Mouse (Mus musculus) hindbrain, embryonic 12.5 days (tissue): ENCODE data around the gene Rasgrp3. TPM values are rescaled to one million over a fixed set of nuclear protein-coding genes. Genes with fewer than 3 reads are reported as not detected.

Experiments
- ATAC-seq: fragments of 200-750 bp; cut with Nextera tagmentation; 2 replicates; pipeline ENCODE4 v1.8.0; 2017; ENCODE audit warnings: moderate TSS enrichment; ENCODE audit not compliant: low FRiP score
- H3K27ac ChIP-seq: fragments of 300-500 bp; sonication (generic); 2 replicates; pipeline ENCODE4 v1.5.1; 2016; ENCODE audit warnings: mild to moderate bottlenecking
- H3K27me3 ChIP-seq: fragments of 300-500 bp; sonication (generic); 2 replicates; pipeline ENCODE4 v1.6.1; 2016; ENCODE audit warnings: mild to moderate bottlenecking
- H3K36me3 ChIP-seq: fragments of 300-500 bp; sonication (generic); 2 replicates; pipeline ENCODE4 v1.6.1; 2016; ENCODE audit warnings: mild to moderate bottlenecking
- H3K4me1 ChIP-seq: fragments of 300-500 bp; sonication (generic); 2 replicates; pipeline ENCODE4 v1.6.1; 2016
- H3K4me2 ChIP-seq: fragments of 300-500 bp; sonication (generic); replicated peaks from 2 replicates; pipeline ENCODE4 v1.6.1; 2016; ENCODE audit warnings: mild to moderate bottlenecking
- H3K4me3 ChIP-seq: fragments of 300-500 bp; sonication (generic); 2 replicates; pipeline ENCODE4 v1.5.1; 2016; ENCODE audit warnings: mild to moderate bottlenecking
- H3K9ac ChIP-seq: fragments of 300-500 bp; sonication (generic); 2 replicates; pipeline ENCODE4 v1.6.1; 2016; ENCODE audit warnings: mild to moderate bottlenecking, moderate library complexity
- H3K9me3 ChIP-seq: fragments of 300-500 bp; sonication (generic); replicated peaks from 2 replicates; pipeline ENCODE4 v1.6.1; 2016; ENCODE audit warnings: mild to moderate bottlenecking
- WGBS: fragments of 180-500 bp; shearing (Covaris S2); methylation state at CpG from one replicate; pipeline ENCODE4 v1.1.7; 2016; 5-methylcytosine and 5-hydroxymethylcytosine counted together
- polyA plus RNA-seq: library from polyadenylated mRNA; unstranded; fragments of >200 nt; fragmentation: Nextera tagmentation; extraction: Ambion mirVana; gene quantifications from 2 replicates; pipeline ENCODE4 v1.2.1, GENCODE M21; 2016

Rasgrp3 gene
- polyA plus RNA-seq, 1 experiment from 2014 or later, result 8.0 TPM

GRCm38 (mm10) chr17:75557031-75557430 lies 121.3 kb downstream of the Rasgrp3 start:
- WGBS, result 22% methylated on average over 3 of the region's 3 CpGs
- no peaks in the 10 kb centered on the region for H3K4me1 ChIP-seq

GRCm38 (mm10) chr17:75558041-75558440 lies 122.3 kb downstream of the Rasgrp3 start:
- Histone ChIP-seq H3K9ac (no peak overlapping the region), H3K27me3 (no peaks in the 10 kb centered on the region), H3K36me3 (no peaks in the 10 kb centered on the region), H3K4me1 (no peaks in the 10 kb centered on the region), H3K9me3 (0 out of 2 replicates have a peak, but pooled peaks cover 3% of the 10 kb centered on the region), H3K4me3 (no peak overlapping the region), H3K27ac (no peak overlapping the region), H3K4me2 (no peak overlapping the region)
- ATAC-seq, result no peak
- WGBS, result 93% methylated on average over 2 of the region's 2 CpGs

More at GRCm38 (mm10) chr17:75557031-75557430, 121.3 kb downstream of the Rasgrp3 start:
- Histone ChIP-seq H3K4me3 (no peak overlapping the region), H3K27ac (no peak overlapping the region), H3K9ac (no peak overlapping the region), H3K27me3 (no peaks in the 10 kb centered on the region), H3K4me2 (no peak overlapping the region), H3K36me3 (no peaks in the 10 kb centered on the region), H3K9me3 (0 out of 2 replicates have a peak, but pooled peaks cover under 1% of the 10 kb centered on the region)
- ATAC-seq, result no peak

- Histone ChIP-seq H3K4me2 (no peak overlapping the region), H3K4me3 (no peak overlapping the region), H3K9me3 (no peaks in the 10 kb centered on the region), H3K9ac (no peak overlapping the region), H3K4me1 (no peaks in the 10 kb centered on the region), H3K36me3 (no peaks in the 10 kb centered on the region), H3K27ac (no peak overlapping the region), H3K27me3 (no peaks in the 10 kb centered on the region)
- 83% methylated on average over 7 of the region's 7 CpGs for WGBS
- no peak for ATAC-seq
These were observed 139.9 kb downstream of the Rasgrp3 start for GRCm38 (mm10) chr17:75575608-75576007.

Other genes starting within 250 kb of the Rasgrp3 start
- 31.3 and 36.4 TPM in 2 replicates for gene Fam98a, start 116.0 kb downstream of the Rasgrp3 start, polyA plus RNA-seq